Mouse (Mus musculus) gastrocnemius, adult 18-20 months (tissue): Measurements from ENCODE around the gene Rasl11a. TPM values are rescaled to one million over a fixed set of nuclear protein-coding genes. Genes with fewer than 3 reads are reported as not detected.
"Not testable (repeated sequence)": the region's sequence is repeated elsewhere in the genome, so short reads cannot be mapped to it uniquely, and the experiment has no call there.

Source experiments
- DNase-seq: peaks from one replicate; pipeline ENCODE4 v3.0.0; 2021; ENCODE audit warnings: low spot score
- total RNA-seq, 2 experiments: library from RNA; stranded (reverse); gene quantifications; 2 replicates each; pipeline ENCODE4 v1.2.3; 2021

Rasl11a gene
- total RNA-seq, 2 experiments from 2014 or later: 1.7 to 1.8 TPM

GRCm38 (mm10) chr5:146841996-146842395, 2.9 kb upstream of the Rasl11a start:
- DNase-seq: no peak

GRCm38 (mm10) chr5:146844301-146844941, 450 bp upstream of the Rasl11a start:
- no peak for DNase-seq

GRCm38 (mm10) chr5:146846489-146846888, 1.6 kb downstream of the Rasl11a start:
- no peak for DNase-seq

- no peak for DNase-seq
These were observed 4.2 kb downstream of the Rasl11a start for GRCm38 (mm10) chr5:146848936-146849582.

- DNase-seq: no peak
These were observed 11.2 kb downstream of the Rasl11a start for GRCm38 (mm10) chr5:146856106-146856505.

GRCm38 (mm10) chr5:146857620-146858019, 12.7 kb downstream of the Rasl11a start:
- no peak for DNase-seq

GRCm38 (mm10) chr5:146858772-146859171, 13.9 kb downstream of the Rasl11a start:
- DNase-seq: no peak

GRCm38 (mm10) chr5:146859246-146859645, 14.4 kb downstream of the Rasl11a start:
- no peak for DNase-seq

GRCm38 (mm10) chr5:146860222-146860998, 15.5 kb downstream of the Rasl11a start:
- DNase-seq: no peak

GRCm38 (mm10) chr5:146861588-146861987, 16.7 kb downstream of the Rasl11a start:
- DNase-seq: no peak

GRCm38 (mm10) chr5:146865511-146865910, 20.6 kb downstream of the Rasl11a start:
- DNase-seq: no peak

- no peak for DNase-seq
These were observed 21.4 kb downstream of the Rasl11a start for GRCm38 (mm10) chr5:146866277-146866676.

- peak; percentile 15 for DNase-seq
These were observed 22.5 kb downstream of the Rasl11a start for GRCm38 (mm10) chr5:146867246-146867945.

- DNase-seq: no peak
These were observed 23.1 kb downstream of the Rasl11a start for GRCm38 (mm10) chr5:146867946-146868314.

GRCm38 (mm10) chr5:146872981-146873631, 28.2 kb downstream of the Rasl11a start:
- no peak for DNase-seq

- DNase-seq: no peak
These were observed 31.2 kb downstream of the Rasl11a start for GRCm38 (mm10) chr5:146876024-146876423.

- DNase-seq: not testable (repeated sequence)
These were observed 33.0 kb downstream of the Rasl11a start for GRCm38 (mm10) chr5:146877882-146878281.

GRCm38 (mm10) chr5:146882261-146882660, 37.4 kb downstream of the Rasl11a start:
- no peak for DNase-seq

GRCm38 (mm10) chr5:146883053-146883452, 38.2 kb downstream of the Rasl11a start:
- DNase-seq: no peak

- DNase-seq: no peak
These were observed 38.8 kb downstream of the Rasl11a start for GRCm38 (mm10) chr5:146883486-146884272.
